Comparison of ENCODE assay signal across 8 mouse cellular contexts in the genomic region with DNA sequence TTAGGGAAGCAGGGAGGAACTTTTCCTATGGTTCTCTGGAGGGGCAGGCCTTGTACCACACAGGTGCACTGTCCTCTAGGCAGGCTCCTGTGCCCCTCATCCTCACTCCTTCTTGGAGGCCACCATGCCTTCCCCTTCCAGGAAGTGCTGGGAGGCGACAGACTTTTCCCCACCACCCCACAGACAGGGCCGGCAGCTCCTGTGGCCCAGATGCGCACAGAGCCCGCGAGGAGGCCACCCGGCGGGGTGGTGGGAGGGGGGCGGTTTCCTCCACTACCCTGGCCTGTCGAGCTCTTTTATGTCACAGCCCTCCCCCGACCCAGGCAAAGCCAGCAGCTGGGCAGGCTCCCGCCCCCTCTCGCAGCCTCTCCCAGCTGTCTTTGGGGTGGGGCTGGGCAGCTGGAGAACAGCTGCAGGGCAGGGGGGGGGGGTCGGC. TPM values are rescaled to one million over a fixed set of nuclear protein-coding genes. Genes with fewer than 3 reads are reported as not detected.
A peak's percentile ranks its signal among the peaks of the same experiment; 100 is the strongest.
DNase-seq lines count a peak whose midpoint lies in the region; ATAC-seq and TF ChIP-seq lines count a peak whose summit lies in the region.

No protein-coding gene starts in this region.

- peaks cover 32% of the 10 kb centered on the region for H3K4me1 ChIP-seq in lung, adult 2 months (ENCODE audit: control insufficient read depth, insufficient read depth, low read length)
- peaks cover 21% of the 10 kb centered on the region for H3K4me1 ChIP-seq in forebrain, embryonic 11.5 days (replicated peaks; ENCODE audit: control insufficient read depth, insufficient read depth, low read length)
- peaks cover 16% of the 10 kb centered on the region for H3K4me1 ChIP-seq in hindbrain, postnatal 0 days (ENCODE audit: insufficient read depth, low read length)

- intact Hi-C loops in left cerebral cortex, postnatal 14 days (cut with DNase I): no loop called here

- no peaks in the 10 kb centered on the region for H3K27me3 ChIP-seq in forebrain, embryonic 11.5 days (ENCODE audit: control insufficient read depth, insufficient read depth, low read length)
- H3K27me3 ChIP-seq in hindbrain, postnatal 0 days (ENCODE audit: insufficient read depth, low read length): no peaks in the 10 kb centered on the region

- peaks cover 13% of the 10 kb centered on the region; the same call in 1 of the 2 replicates for H3K36me3 ChIP-seq in forebrain, embryonic 11.5 days (ENCODE audit: control insufficient read depth, insufficient read depth, low read length)
- H3K36me3 ChIP-seq in hindbrain, postnatal 0 days (ENCODE audit: insufficient read depth, low read length): peaks cover 27% of the 10 kb centered on the region

- 2% methylated on average over 13 of the region's 13 CpGs for WGBS in lung, adult 2 months
- under 1% methylated on average over 13 of the region's 13 CpGs for WGBS in forebrain, embryonic 11.5 days
- 3% methylated on average over 13 of the region's 13 CpGs for WGBS in hindbrain, postnatal 0 days

- no peak overlapping the region for H3K4me3 ChIP-seq in lung, adult 2 months (replicated peaks; ENCODE audit: extremely low read depth, low read depth, low read length)
- H3K4me3 ChIP-seq in forebrain, embryonic 11.5 days (ENCODE audit: low read depth, low read length): no peak overlapping the region
- no peak overlapping the region for H3K4me3 ChIP-seq in hindbrain, postnatal 0 days (ENCODE audit: low read length)

- H3K9me3 ChIP-seq in forebrain, embryonic 11.5 days (ENCODE audit: control insufficient read depth, low read length): no peaks in the 10 kb centered on the region
- H3K9me3 ChIP-seq in hindbrain, postnatal 0 days (ENCODE audit: low read length): no peaks in the 10 kb centered on the region

- H3K4me2 ChIP-seq in forebrain, embryonic 11.5 days (ENCODE audit: low read depth, low read length, severe bottlenecking): peak overlapping the region; percentile 35
- peak overlapping the region; percentile 25; the same call in 1 of the 2 replicates for H3K4me2 ChIP-seq in hindbrain, postnatal 0 days (ENCODE audit: low read depth, low read length)

- TF ChIP-seq CTCF in lung, adult 2 months (IDR thresholded peaks at IDR 0.05; ENCODE audit: insufficient read depth, low read length): no peak
- TF ChIP-seq CTCF in hindbrain, postnatal 0 days (IDR thresholded peaks at IDR 0.05; ENCODE audit: low read depth): no peak

- DNase-seq in lung, adult 2 months: peak; percentile 27
- DNase-seq in lung, postnatal 36 days: no peak
- DNase-seq in forebrain, embryonic 11.5 days (ENCODE audit: low spot score): peak; percentile 75
- DNase-seq in hindbrain, postnatal 0 days (ENCODE audit: low spot score): no peak
- DNase-seq in lung, postnatal 4 days: peak; percentile 77 to 90
- peak; percentile 77 to 88 for DNase-seq in thymus, adult 18-20 months
- no peak for DNase-seq in left cerebral cortex, postnatal 14 days (ENCODE audit: low spot score in 2 of 2)
- no peak for DNase-seq in ovary, postnatal 36 days (ENCODE audit: low spot score)

- ATAC-seq in forebrain, embryonic 11.5 days (replicated peaks; ENCODE audit: low FRiP score): peak; percentile 71
- ATAC-seq in hindbrain, postnatal 0 days: peak; percentile 64

- no peak for TF ChIP-seq POLR2A in lung, adult 2 months (IDR thresholded peaks at IDR 0.05; ENCODE audit: borderline replicate concordance, extremely low read depth, low read depth, low read length)

- H3K9ac ChIP-seq in forebrain, embryonic 11.5 days (ENCODE audit: low read length): peak overlapping the region; percentile 44
- peak overlapping the region; percentile 30; the same call in 1 of the 2 replicates for H3K9ac ChIP-seq in hindbrain, postnatal 0 days (replicated peaks; ENCODE audit: low read length)

- peak overlapping the region; percentile 74 for H3K27ac ChIP-seq in forebrain, embryonic 11.5 days (ENCODE audit: low read depth, low read length)
- peak overlapping the region; percentile 51; the same call in 1 of the 2 replicates for H3K27ac ChIP-seq in hindbrain, postnatal 0 days

RNA-seq across cellular contexts. Expression of gene Trim8, which starts 16.9 kb away (rescaled TPM):
- polyA plus RNA-seq in lung, adult 2 months (2012; rRNA removed): 87.2 and 115 TPM in 2 replicates
- 30.7 and 39.5 TPM in 2 replicates for polyA plus RNA-seq in forebrain, embryonic 11.5 days (2014; fragmentation: Nextera tagmentation; extraction: Ambion mirVana)
- total RNA-seq in hindbrain, postnatal 0 days (2014; rRNA removed): 108 and 115 TPM in 2 replicates
- 28.8 and 29.7 TPM in 2 replicates for polyA plus RNA-seq in hindbrain, postnatal 0 days (2015; fragmentation: Nextera tagmentation; extraction: Ambion mirVana)
- total RNA-seq in left cerebral cortex, postnatal 14 days (2021): 100 to 1,000 TPM; 103 to 110 TPM

RNA-seq across cellular contexts. Expression of gene Arl3, which starts 54.6 kb away (rescaled TPM):
- 21.5 and 27.1 TPM in 2 replicates for polyA plus RNA-seq in lung, adult 2 months (2012; rRNA removed)
- polyA plus RNA-seq in forebrain, embryonic 11.5 days (2014; fragmentation: Nextera tagmentation; extraction: Ambion mirVana): 152 and 154 TPM in 2 replicates
- total RNA-seq in hindbrain, postnatal 0 days (2014; rRNA removed): 66.2 and 71.1 TPM in 2 replicates
- 220 and 224 TPM in 2 replicates for polyA plus RNA-seq in hindbrain, postnatal 0 days (2015; fragmentation: Nextera tagmentation; extraction: Ambion mirVana)
- total RNA-seq in left cerebral cortex, postnatal 14 days (2021): 100 to 1,000 TPM; 103 to 116 TPM

RNA-seq across cellular contexts. Expression of gene Sfxn2, which starts 54.8 kb away (rescaled TPM):
- 3.8 and 6.5 TPM in 2 replicates for polyA plus RNA-seq in lung, adult 2 months (2012; rRNA removed)
- polyA plus RNA-seq in forebrain, embryonic 11.5 days (2014; fragmentation: Nextera tagmentation; extraction: Ambion mirVana): 10.9 and 14.6 TPM in 2 replicates
- 8.1 and 10.2 TPM in 2 replicates for total RNA-seq in hindbrain, postnatal 0 days (2014; rRNA removed)
- 12.0 and 13.0 TPM in 2 replicates for polyA plus RNA-seq in hindbrain, postnatal 0 days (2015; fragmentation: Nextera tagmentation; extraction: Ambion mirVana)
- 1 to 10 TPM; 4.1 to 6.0 TPM for total RNA-seq in left cerebral cortex, postnatal 14 days (2021)

Comparison
In these comparisons a context has a peak if more than half of its experiments do, and no peak if none do; other contexts are left out.
1. DNase-seq: peak in lung, adult 2 months (single experiment), forebrain, embryonic 11.5 days (single experiment), lung, postnatal 4 days (2 of 2) and thymus, adult 18-20 months (2 of 2); none in lung, postnatal 36 days (single experiment), hindbrain, postnatal 0 days (single experiment), left cerebral cortex, postnatal 14 days (0 of 2) and ovary, postnatal 36 days (single experiment).